23 mouse cellular contexts compared by ENCODE assay signal in the genomic region with DNA sequence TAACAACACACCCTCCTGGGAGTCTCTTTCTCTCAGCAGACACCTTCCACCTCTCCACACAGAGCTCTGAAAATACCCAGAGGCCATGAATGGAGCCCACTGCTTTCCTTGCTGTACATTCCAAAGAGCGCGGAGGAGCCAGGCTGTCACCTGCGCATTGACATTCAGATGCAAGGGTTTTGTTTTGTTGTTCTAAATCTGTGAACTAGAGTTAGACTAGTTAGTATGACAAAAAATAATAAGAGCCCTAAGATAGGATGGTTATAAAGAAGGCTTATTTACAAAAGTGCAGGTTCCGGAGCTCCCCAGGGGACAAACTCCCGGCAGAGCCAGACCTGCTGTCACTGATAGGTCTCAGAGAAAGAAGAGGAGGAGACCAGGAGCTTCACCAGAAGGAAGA. TPM values are rescaled to one million over a fixed set of nuclear protein-coding genes. Genes with fewer than 3 reads are reported as not detected.
DNase-seq lines count a peak whose midpoint lies in the region; ATAC-seq and TF ChIP-seq lines count a peak whose summit lies in the region.
"Had no signal": no experiment of that assay in that cellular context is flagged by ENCODE, and none has a peak within 500 bp of the region (broad histone marks: within the 10 kb centered on the region; RNA-seq: fewer than 3 reads in every experiment).

No protein-coding gene starts in this region.

- peaks cover 4% of the 10 kb centered on the region for H3K4me1 ChIP-seq in ES-Bruce4 (ENCODE audit: control insufficient read depth, insufficient read depth, low read length)
- no peaks in the 10 kb centered on the region for H3K4me1 ChIP-seq in midbrain, embryonic 11.5 days (ENCODE audit: control insufficient read depth, insufficient read depth, low read length)
- H3K4me1 ChIP-seq: embryonic facial prominence, embryonic 13.5 days had no signal

- DNase-seq in ES-CJ7 (ENCODE audit: low read depth, low spot score): peak; percentile 76
- peak; percentile 87 for DNase-seq in ZHBTc4 (ENCODE audit: low read depth, low spot score)
- no peak for DNase-seq in layer of hippocampus, adult 11-12 months (ENCODE audit: low spot score)
- DNase-seq in midbrain, embryonic 11.5 days (ENCODE audit: low spot score, missing footprints): no peak
- DNase-seq: adrenal gland, adult 2 months; adrenal gland, postnatal 10 days; adrenal gland, postnatal 25 days; cerebellum, adult 11 months; cerebellum, adult 18-20 months; cerebellum, adult 8-10 months; cerebellum, adult 9-11 months; cerebellum, postnatal 14 days; cerebellum, postnatal 36 days; embryo, embryonic 11 days had no signal

- peak; percentile 73 for TF ChIP-seq EP300 in ES-Bruce4 (IDR thresholded peaks at IDR 0.05; ENCODE audit: insufficient read depth, low read depth, low read length)

- H3K4me3 ChIP-seq in ES-Bruce4 (ENCODE audit: low read depth, low read length): no peak overlapping the region
- no peak overlapping the region for H3K4me3 ChIP-seq in midbrain, embryonic 11.5 days (ENCODE audit: low read depth, low read length)
- H3K4me3 ChIP-seq: embryonic facial prominence, embryonic 13.5 days; embryonic facial prominence, embryonic 15.5 days; erythroblast, embryonic 14.5 days; forebrain, embryonic 10.5 days; forebrain, embryonic 12.5 days had no signal

- H3K4me2 ChIP-seq in midbrain, embryonic 11.5 days: no peak overlapping the region
- H3K4me2 ChIP-seq: embryonic facial prominence, embryonic 13.5 days; embryonic facial prominence, embryonic 15.5 days; forebrain, embryonic 12.5 days had no signal

- TF ChIP-seq CTCF in ES-Bruce4 (IDR thresholded peaks at IDR 0.05; ENCODE audit: low read depth, low read length): no peak

- no peaks in the 10 kb centered on the region for H3K9me3 ChIP-seq in ES-Bruce4 (replicated peaks; ENCODE audit: control insufficient read depth, insufficient read depth, low read length, poor library complexity, severe bottlenecking)
- H3K9me3 ChIP-seq in midbrain, embryonic 11.5 days (ENCODE audit: control insufficient read depth, low read length): no peaks in the 10 kb centered on the region
- H3K9me3 ChIP-seq: embryonic facial prominence, embryonic 13.5 days; embryonic facial prominence, embryonic 15.5 days; forebrain, embryonic 10.5 days; forebrain, embryonic 12.5 days had no signal

- no peak overlapping the region for H3K9ac ChIP-seq in ES-Bruce4 (ENCODE audit: low read depth, poor library complexity, severe bottlenecking)
- no peak overlapping the region for H3K9ac ChIP-seq in midbrain, embryonic 11.5 days (ENCODE audit: low read length)
- H3K9ac ChIP-seq: embryonic facial prominence, embryonic 13.5 days; embryonic facial prominence, embryonic 15.5 days; forebrain, embryonic 12.5 days had no signal

- H3K36me3 ChIP-seq in ES-Bruce4 (ENCODE audit: control insufficient read depth, insufficient read depth, low read length, poor library complexity, severe bottlenecking): no peaks in the 10 kb centered on the region
- no peaks in the 10 kb centered on the region for H3K36me3 ChIP-seq in midbrain, embryonic 11.5 days (ENCODE audit: control insufficient read depth, insufficient read depth, low read length)
- H3K36me3 ChIP-seq: embryonic facial prominence, embryonic 13.5 days; embryonic facial prominence, embryonic 15.5 days; forebrain, embryonic 10.5 days; forebrain, embryonic 12.5 days had no signal

- no peak overlapping the region for H3K27ac ChIP-seq in ES-Bruce4 (ENCODE audit: insufficient read depth, low read length)
- no peak overlapping the region for H3K27ac ChIP-seq in midbrain, embryonic 11.5 days (ENCODE audit: low read depth, low read length)
- H3K27ac ChIP-seq: embryonic facial prominence, embryonic 13.5 days; embryonic facial prominence, embryonic 15.5 days; forebrain, embryonic 10.5 days; forebrain, embryonic 12.5 days had no signal

- 9% methylated on average over 5 of the region's 5 CpGs for WGBS in midbrain, embryonic 11.5 days

- no peaks in the 10 kb centered on the region for H3K27me3 ChIP-seq in ES-Bruce4 (ENCODE audit: control insufficient read depth, insufficient read depth, low read length, poor library complexity, severe bottlenecking)
- H3K27me3 ChIP-seq in midbrain, embryonic 11.5 days (ENCODE audit: control insufficient read depth, insufficient read depth, low read length): no peaks in the 10 kb centered on the region
- H3K27me3 ChIP-seq: embryonic facial prominence, embryonic 13.5 days; embryonic facial prominence, embryonic 15.5 days had no signal

- no peak for TF ChIP-seq POLR2A in ES-Bruce4 (IDR thresholded peaks at IDR 0.05; ENCODE audit: insufficient read depth, low read length)

- ATAC-seq in midbrain, embryonic 11.5 days (ENCODE audit: low FRiP score): no peak
- ATAC-seq: forebrain, embryonic 14.5 days; forebrain, embryonic 16.5 days had no signal

RNA-seq across cellular contexts. Expression of gene Csrnp1, which starts 6.9 kb away (rescaled TPM):
- polyA plus RNA-seq in ES-Bruce4 (2011; ENCODE audit: insufficient read depth, insufficient read length, low read depth, missing spikeins): 28.4 and 39.7 TPM in 2 replicates
- 0.34 and 0.67 TPM in 2 replicates for polyA plus RNA-seq in midbrain, embryonic 11.5 days (2014; fragmentation: Nextera tagmentation; extraction: Ambion mirVana)

RNA-seq across cellular contexts. Expression of gene Xirp1, which starts 32.1 kb away (rescaled TPM):
- polyA plus RNA-seq in ES-Bruce4 (2011; ENCODE audit: insufficient read depth, insufficient read length, low read depth, missing spikeins): not detected in 2 replicates
- not detected in 2 replicates for polyA plus RNA-seq in midbrain, embryonic 11.5 days (2014; fragmentation: Nextera tagmentation; extraction: Ambion mirVana)
- polyA plus RNA-seq: brain, embryonic 14.5 days; erythroblast, embryonic 14.5 days; forebrain, embryonic 10.5 days; forebrain, embryonic 14.5 days; forebrain, embryonic 16.5 days had no signal

RNA-seq across cellular contexts. Expression of gene Ttc21a, which starts 53.9 kb away (rescaled TPM):
- 0.93 and 1.2 TPM in 2 replicates for polyA plus RNA-seq in ES-Bruce4 (2011; ENCODE audit: insufficient read depth, insufficient read length, low read depth, missing spikeins)
- polyA plus RNA-seq in midbrain, embryonic 11.5 days (2014; fragmentation: Nextera tagmentation; extraction: Ambion mirVana): 0.10 and 0.20 TPM in 2 replicates
- polyA plus RNA-seq: erythroblast, embryonic 14.5 days had no signal

RNA-seq across cellular contexts. Expression of gene Gorasp1, which starts 53.9 kb away (rescaled TPM):
- 7.2 and 9.2 TPM in 2 replicates for polyA plus RNA-seq in ES-Bruce4 (2011; ENCODE audit: insufficient read depth, insufficient read length, low read depth, missing spikeins)
- polyA plus RNA-seq in midbrain, embryonic 11.5 days (2014; fragmentation: Nextera tagmentation; extraction: Ambion mirVana): 16.4 and 18.4 TPM in 2 replicates

Comparison
In these comparisons a context has a peak if more than half of its experiments do, and no peak if none do; other contexts are left out.
1. DNase-seq: peak in ES-CJ7 (single experiment) and ZHBTc4 (single experiment); none in layer of hippocampus, adult 11-12 months (single experiment) and midbrain, embryonic 11.5 days (single experiment).
2. RNA of gene Csrnp1, which starts 6.9 kb away (polyA plus RNA-seq): 28.4 to 39.7 TPM in ES-Bruce4; 0.34 to 0.67 TPM in midbrain, embryonic 11.5 days; every median in the first group is over 10 times any median in the second.